Mouse (Mus musculus) liver, adult 2 months (tissue): ENCODE measurements around the gene Ick. TPM values are rescaled to one million over a fixed set of nuclear protein-coding genes. Genes with fewer than 3 reads are reported as not detected.

ENCODE experiments used
- DNase-seq: peaks from one replicate; pipeline ENCODE4 v3.0.0-alpha.2; 2011; ENCODE audit warnings: low read depth, low spot score; ENCODE audit errors: extremely low read depth
- H3K27ac ChIP-seq: fragments of 200-500 bp; replicated peaks from 2 replicates; pipeline ENCODE4 v1.5.1; 2012; ENCODE audit warnings: low read depth, mild to moderate bottlenecking, control low read depth, inconsistent platforms, low read length; ENCODE audit not compliant: insufficient read depth
- H3K27me3 ChIP-seq: fragments of 200-500 bp; 2 replicates; pipeline ENCODE4 v1.6.1; 2012; ENCODE audit warnings: mild to moderate bottlenecking, moderate library complexity, low read length, inconsistent platforms; ENCODE audit not compliant: control insufficient read depth, insufficient read depth
- H3K36me3 ChIP-seq: fragments of 200-500 bp; 2 replicates; pipeline ENCODE4 v1.6.1; 2012; ENCODE audit warnings: low read length, inconsistent platforms; ENCODE audit not compliant: control insufficient read depth, insufficient read depth
- H3K4me1 ChIP-seq: fragments of 200-500 bp; 2 replicates; pipeline ENCODE4 v1.6.1; 2011; ENCODE audit warnings: low read length; ENCODE audit not compliant: control insufficient read depth, insufficient read depth
- H3K4me3 ChIP-seq: fragments of 200-500 bp; 2 replicates; pipeline ENCODE4 v1.5.1; 2011; ENCODE audit warnings: low read depth, mild to moderate bottlenecking, control low read depth, low read length, moderate library complexity; ENCODE audit not compliant: insufficient read depth
- H3K79me2 ChIP-seq: fragments of 200-500 bp; 2 replicates; pipeline ENCODE4 v1.6.1; 2012; ENCODE audit warnings: inconsistent platforms, mild to moderate bottlenecking, low read length, moderate library complexity; ENCODE audit not compliant: control insufficient read depth, insufficient read depth
- H3K9ac ChIP-seq: fragments of 200-500 bp; 2 replicates; pipeline ENCODE4 v1.6.1; 2012; ENCODE audit warnings: low read depth, mild to moderate bottlenecking, control low read depth, inconsistent platforms, low read length
- CTCF ChIP-seq: fragments of 200-500 bp; IDR thresholded peaks from 2 replicates; pipeline ENCODE4 v1.5.1; 2011; ENCODE audit warnings: low read depth, low read length, control low read depth
- POLR2A ChIP-seq: fragments of 200-500 bp; IDR thresholded peaks from 2 replicates; pipeline ENCODE4 v1.6.1; 2011; ENCODE audit warnings: low read length, control low read depth; ENCODE audit not compliant: insufficient read depth; ENCODE audit errors: extremely low read depth
- WGBS: fragments of 180-500 bp; shearing (Covaris S2); methylation state at CpG from one replicate; pipeline ENCODE4 v1.1.7; 2018; 5-methylcytosine and 5-hydroxymethylcytosine counted together
- polyA plus RNA-seq: library from polyadenylated mRNA; depleted of rRNA; stranded (reverse); fragments of >200 nt; gene quantifications from 2 replicates; pipeline ENCODE4 v1.2.3, GENCODE M21; 2012
- total RNA-seq: library from RNA; depleted of rRNA; stranded (reverse); fragments of >200 nt; gene quantifications from 2 replicates; pipeline ENCODE4 v1.2.3, GENCODE M21; 2014

Gene Ick
- total and polyA plus RNA-seq, 2 experiments = 7.3 to 10.2 TPM

GRCm38 (mm10) chr9:78188910-78189309 lies 79.9 kb downstream of the Ick start:
- H3K27me3 ChIP-seq = no peaks in the 10 kb centered on the region
- DNase-seq = no peak
- WGBS = 89% methylated on average over 8 of the region's 8 CpGs
- H3K9ac ChIP-seq = no peak overlapping the region
- H3K4me3 ChIP-seq = no peak overlapping the region
- peaks cover 2% of the 10 kb centered on the region; the same call in 1 of the 2 replicates for H3K4me1 ChIP-seq
- H3K27ac ChIP-seq = no peak overlapping the region
- H3K79me2 ChIP-seq = no peaks in the 10 kb centered on the region
- TF ChIP-seq POLR2A = no peak
- no peak for TF ChIP-seq CTCF
- H3K36me3 ChIP-seq = no peaks in the 10 kb centered on the region

- no peak overlapping the region for H3K27ac ChIP-seq
- no peak overlapping the region for H3K9ac ChIP-seq
- no peaks in the 10 kb centered on the region for H3K36me3 ChIP-seq
- no peaks in the 10 kb centered on the region for H3K27me3 ChIP-seq
- 35% methylated on average over 19 of the region's 19 CpGs for WGBS
- H3K79me2 ChIP-seq = no peaks in the 10 kb centered on the region; the same call in 1 of the 2 replicates
- no peak overlapping the region for H3K4me3 ChIP-seq
- DNase-seq = no peak
- peaks cover 3% of the 10 kb centered on the region; the same call in 1 of the 2 replicates for H3K4me1 ChIP-seq
- TF ChIP-seq POLR2A (no peak), CTCF (no peak)
These were observed 82.0 kb downstream of the Ick start for GRCm38 (mm10) chr9:78190651-78191634.

GRCm38 (mm10) chr9:78191736-78192135 lies 82.7 kb downstream of the Ick start:
- DNase-seq = peak; percentile 92
- peak overlapping the region; percentile 20; the same call in 1 of the 2 replicates for H3K27ac ChIP-seq
- TF ChIP-seq CTCF (no peak), POLR2A (no peak)
- no peaks in the 10 kb centered on the region for H3K27me3 ChIP-seq
- 1% methylated on average over 18 of the region's 18 CpGs for WGBS
- no peaks in the 10 kb centered on the region for H3K36me3 ChIP-seq
- peak overlapping the region; percentile 56; the same call in 1 of the 2 replicates for H3K9ac ChIP-seq
- peaks cover 3% of the 10 kb centered on the region; the same call in 1 of the 2 replicates for H3K4me1 ChIP-seq
- no peaks in the 10 kb centered on the region; the same call in 1 of the 2 replicates for H3K79me2 ChIP-seq
- H3K4me3 ChIP-seq = peak overlapping the region; percentile 61

GRCm38 (mm10) chr9:78193902-78194597 lies 85.1 kb downstream of the Ick start:
- peaks cover 3% of the 10 kb centered on the region; the same call in 1 of the 2 replicates for H3K4me1 ChIP-seq
- no peak overlapping the region for H3K9ac ChIP-seq
- H3K36me3 ChIP-seq = peaks cover 3% of the 10 kb centered on the region
- WGBS = 46% methylated on average over 9 of the region's 9 CpGs
- no peak overlapping the region for H3K27ac ChIP-seq
- TF ChIP-seq POLR2A = no peak
- 0 out of 2 replicates have a peak, but pooled peaks have one; percentile 20 for TF ChIP-seq CTCF
- DNase-seq = peak; percentile 72
- H3K4me3 ChIP-seq = no peak overlapping the region
- no peaks in the 10 kb centered on the region; the same call in 1 of the 2 replicates for H3K79me2 ChIP-seq
- no peaks in the 10 kb centered on the region for H3K27me3 ChIP-seq

GRCm38 (mm10) chr9:78195034-78195433 lies 86.0 kb downstream of the Ick start:
- TF ChIP-seq POLR2A = no peak
- no peak for TF ChIP-seq CTCF
- Histone ChIP-seq H3K79me2 (no peaks in the 10 kb centered on the region; the same call in 1 of the 2 replicates), H3K4me1 (peaks cover 3% of the 10 kb centered on the region; the same call in 1 of the 2 replicates), H3K4me3 (no peak overlapping the region), H3K27me3 (no peaks in the 10 kb centered on the region), H3K36me3 (peaks cover 3% of the 10 kb centered on the region), H3K27ac (no peak overlapping the region), H3K9ac (no peak overlapping the region)
- WGBS = 80% methylated on average over 11 of the region's 11 CpGs
- no peak for DNase-seq
